In the genomic region with DNA sequence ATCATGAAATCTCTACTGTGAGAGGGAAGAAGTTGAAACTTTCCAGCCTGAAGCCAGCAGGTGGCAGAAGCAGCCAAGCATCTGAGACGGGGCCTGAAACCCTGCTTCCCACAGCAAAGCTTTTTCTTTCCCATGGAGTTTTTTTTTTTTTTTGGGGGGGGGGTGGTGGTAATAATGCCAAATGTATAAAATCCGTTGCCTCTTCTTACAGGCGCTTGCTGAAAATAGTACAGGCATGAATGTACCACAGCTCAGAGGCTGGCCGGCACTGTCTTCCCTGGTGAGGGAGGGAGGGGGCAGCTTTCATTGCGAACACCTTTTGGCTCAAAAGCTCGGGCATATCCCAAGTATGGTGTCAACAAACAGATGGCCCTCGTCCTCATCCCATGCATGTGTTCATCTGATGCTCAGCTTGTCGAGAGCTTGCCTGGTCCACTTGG, we compare ENCODE assay signal across 9 mouse cellular contexts. TPM values are rescaled to one million over a fixed set of nuclear protein-coding genes. Genes with fewer than 3 reads are reported as not detected.
DNase-seq lines count a peak whose midpoint lies in the region; ATAC-seq and TF ChIP-seq lines count a peak whose summit lies in the region.
"Had no signal": no experiment of that assay in that cellular context is flagged by ENCODE, and none has a peak within 500 bp of the region (broad histone marks: within the 10 kb centered on the region; RNA-seq: fewer than 3 reads in every experiment).

No protein-coding gene starts in this region.

- peak; percentile 48; the same call in 1 of the 2 replicates for ATAC-seq in forebrain, embryonic 14.5 days

- H3K4me2 ChIP-seq in forebrain, embryonic 14.5 days (ENCODE audit: low read length) = no peak overlapping the region
- H3K4me2 ChIP-seq: heart, embryonic 13.5 days had no signal

- WGBS in forebrain, embryonic 14.5 days = 41% methylated on average over 8 of the region's 8 CpGs

- intact Hi-C loops in heart, postnatal 36 days (cut with DNase I) = loop anchor here (1.0 kb wide), 1 partner anchor 769 kb away; no protein-coding TSS in a partner anchor

- H3K27me3 ChIP-seq in forebrain, embryonic 14.5 days (replicated peaks; ENCODE audit: control insufficient read depth, insufficient read depth, low read length) = no peaks in the 10 kb centered on the region
- H3K27me3 ChIP-seq: heart, embryonic 13.5 days had no signal

- H3K27ac ChIP-seq in forebrain, embryonic 14.5 days (ENCODE audit: low read depth, low read length) = no peak overlapping the region
- H3K27ac ChIP-seq: heart, embryonic 13.5 days had no signal

- no peak overlapping the region for H3K9ac ChIP-seq in forebrain, embryonic 14.5 days (ENCODE audit: low read length)
- H3K9ac ChIP-seq: heart, embryonic 13.5 days had no signal

- H3K4me3 ChIP-seq in forebrain, embryonic 14.5 days (ENCODE audit: low read depth, low read length) = no peak overlapping the region
- H3K4me3 ChIP-seq: heart, embryonic 13.5 days had no signal

- no peaks in the 10 kb centered on the region for H3K4me1 ChIP-seq in forebrain, embryonic 14.5 days (ENCODE audit: control insufficient read depth, insufficient read depth, low read length)
- H3K4me1 ChIP-seq: heart, embryonic 13.5 days had no signal

- no peaks in the 10 kb centered on the region for H3K9me3 ChIP-seq in forebrain, embryonic 14.5 days (replicated peaks; ENCODE audit: control insufficient read depth, low read length)
- H3K9me3 ChIP-seq: heart, embryonic 13.5 days had no signal

- no peaks in the 10 kb centered on the region for H3K36me3 ChIP-seq in forebrain, embryonic 14.5 days (ENCODE audit: control insufficient read depth, insufficient read depth, low read length)
- H3K36me3 ChIP-seq: heart, embryonic 13.5 days had no signal

- TF ChIP-seq POLR2A in brain, embryonic 14.5 days (IDR thresholded peaks at IDR 0.05; ENCODE audit: borderline replicate concordance, extremely low read depth, insufficient read depth, insufficient read length, poor library complexity, severe bottlenecking) = no peak

- DNase-seq in heart, postnatal 4 days = peak; percentile 38
- no peak for DNase-seq in heart, postnatal 36 days
- DNase-seq in brain, embryonic 14.5 days (ENCODE audit: low read depth) = peak; percentile 85
- DNase-seq in forebrain, embryonic 14.5 days (ENCODE audit: low spot score) = peak; percentile 84
- peak; percentile 48 to 51 for DNase-seq in left cerebral cortex, adult 18-20 months (ENCODE audit: low spot score in 2 of 2)
- DNase-seq in right cerebral cortex, adult 18-20 months = peak; percentile 35
- DNase-seq in urinary bladder, postnatal 4 days (ENCODE audit: low spot score in 2 of 2) = no peak
- DNase-seq in heart, adult 9 months (ENCODE audit: low spot score in 2 of 2) = no peak

- TF ChIP-seq CTCF in brain, embryonic 14.5 days (IDR thresholded peaks at IDR 0.05; ENCODE audit: borderline replicate concordance, extremely low read depth, insufficient read depth, insufficient read length) = peak; percentile 77

RNA-seq across cellular contexts. Expression of a gene that starts 51.0 kb away (rescaled TPM):
- 1 to 10 TPM; 3.5 to 3.9 TPM for total RNA-seq in heart, postnatal 4 days (2021)
- total RNA-seq in heart, postnatal 36 days (2021) = 1 to 10 TPM; 2.0 to 2.6 TPM
- polyA plus RNA-seq in brain, embryonic 14.5 days (2012; rRNA removed) = 7.2 and 17.1 TPM in 2 replicates
- 13.5 and 17.8 TPM in 2 replicates for polyA plus RNA-seq in forebrain, embryonic 14.5 days (2014; fragmentation: Nextera tagmentation; extraction: Ambion mirVana)
- total RNA-seq in left cerebral cortex, adult 18-20 months (2021) = 10 to 100 TPM in 1 of 2 experiments, 1 to 10 TPM in 1; 9.2 to 12.1 TPM

Comparison
In these comparisons a context has a peak if more than half of its experiments do, and no peak if none do; other contexts are left out.
1. DNase-seq: peak in heart, postnatal 4 days (single experiment), brain, embryonic 14.5 days (single experiment), forebrain, embryonic 14.5 days (single experiment), left cerebral cortex, adult 18-20 months (2 of 2) and right cerebral cortex, adult 18-20 months (single experiment); none in heart, postnatal 36 days (0 of 2), urinary bladder, postnatal 4 days (0 of 2) and heart, adult 9 months (0 of 2).